Mouse (Mus musculus): ENCODE data around the gene Tsku. TPM values are rescaled to one million over a fixed set of nuclear protein-coding genes. Genes with fewer than 3 reads are reported as not detected.
A peak's percentile ranks its signal among the peaks of the same experiment; 100 is the strongest.

Gene Tsku
- polyA plus RNA-seq, 1 experiment, result 17.5 TPM

DNA sequence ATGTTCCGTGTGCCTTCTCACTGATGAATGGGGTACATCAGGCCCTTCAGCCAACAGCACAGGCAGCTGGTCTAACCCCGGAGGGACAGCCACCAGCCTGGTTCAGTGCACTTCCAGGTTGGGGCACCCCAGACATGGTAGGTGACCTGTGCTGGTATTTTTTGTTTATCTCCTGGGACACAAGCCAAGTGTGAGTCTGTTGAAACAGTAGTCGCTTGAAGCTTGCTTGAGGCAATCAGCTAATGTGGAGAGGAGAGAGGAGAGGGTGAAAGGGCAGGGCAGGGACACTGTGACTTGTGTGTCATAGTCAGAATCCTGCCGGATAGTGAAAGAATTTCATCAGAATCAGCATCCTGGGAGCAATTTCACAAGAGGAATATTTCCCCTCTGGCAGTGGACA, 22.2 kb upstream of the Tsku start:
- H3K36me3 ChIP-seq (ENCODE audit: control insufficient read depth, insufficient read depth, low read length, poor library complexity, severe bottlenecking), result no peaks in the 10 kb centered on the region
- TF ChIP-seq POLR2A (IDR thresholded peaks at IDR 0.05; ENCODE audit: insufficient read depth, low read length), result no peak
- TF ChIP-seq EP300 (IDR thresholded peaks at IDR 0.05; ENCODE audit: insufficient read depth, low read depth, low read length), result no peak
- TF ChIP-seq CTCF (IDR thresholded peaks at IDR 0.05; ENCODE audit: low read depth, low read length), result no peak
- H3K4me3 ChIP-seq (ENCODE audit: low read depth, low read length), result no peak overlapping the region
- no peak overlapping the region for H3K27ac ChIP-seq (ENCODE audit: insufficient read depth, low read length)
- no peak overlapping the region for H3K9ac ChIP-seq (ENCODE audit: low read depth, poor library complexity, severe bottlenecking)
- H3K4me1 ChIP-seq (ENCODE audit: control insufficient read depth, insufficient read depth, low read length), result no peaks in the 10 kb centered on the region
- no peaks in the 10 kb centered on the region for H3K9me3 ChIP-seq (replicated peaks; ENCODE audit: control insufficient read depth, insufficient read depth, low read length, poor library complexity, severe bottlenecking)
- H3K27me3 ChIP-seq (ENCODE audit: control insufficient read depth, insufficient read depth, low read length, poor library complexity, severe bottlenecking), result no peaks in the 10 kb centered on the region

DNA sequence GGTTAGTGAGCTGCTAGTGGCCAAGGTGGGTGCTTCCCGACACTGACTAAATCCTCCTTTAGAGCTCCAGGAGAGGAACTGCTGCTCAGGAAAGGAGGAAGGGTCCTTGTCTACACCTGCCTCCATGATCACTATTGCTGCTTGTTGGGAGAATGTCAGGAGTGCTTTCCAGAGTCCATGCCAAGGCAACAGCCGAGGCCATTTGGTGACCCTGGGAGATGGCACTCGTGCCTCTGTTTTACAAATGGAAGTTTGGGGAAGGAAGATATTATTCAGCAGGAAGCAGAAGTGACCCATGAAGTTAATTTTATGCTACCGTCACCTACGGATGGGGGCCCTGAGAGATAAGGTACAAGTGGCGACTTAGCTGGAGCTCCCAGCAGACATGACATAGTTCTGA, 21.7 kb upstream of the Tsku start:
- Histone ChIP-seq H3K9ac (ENCODE audit: low read depth, poor library complexity, severe bottlenecking) (no peak overlapping the region), H3K4me3 (ENCODE audit: low read depth, low read length) (no peak overlapping the region), H3K27me3 (ENCODE audit: control insufficient read depth, insufficient read depth, low read length, poor library complexity, severe bottlenecking) (no peaks in the 10 kb centered on the region), H3K9me3 (replicated peaks; ENCODE audit: control insufficient read depth, insufficient read depth, low read length, poor library complexity, severe bottlenecking) (no peaks in the 10 kb centered on the region), H3K36me3 (ENCODE audit: control insufficient read depth, insufficient read depth, low read length, poor library complexity, severe bottlenecking) (no peaks in the 10 kb centered on the region), H3K4me1 (ENCODE audit: control insufficient read depth, insufficient read depth, low read length) (no peaks in the 10 kb centered on the region), H3K27ac (ENCODE audit: insufficient read depth, low read length) (no peak overlapping the region)
- TF ChIP-seq EP300 (IDR thresholded peaks at IDR 0.05; ENCODE audit: insufficient read depth, low read depth, low read length) (no peak), CTCF (IDR thresholded peaks at IDR 0.05; ENCODE audit: low read depth, low read length) (no peak), POLR2A (IDR thresholded peaks at IDR 0.05; ENCODE audit: insufficient read depth, low read length) (no peak)

DNA sequence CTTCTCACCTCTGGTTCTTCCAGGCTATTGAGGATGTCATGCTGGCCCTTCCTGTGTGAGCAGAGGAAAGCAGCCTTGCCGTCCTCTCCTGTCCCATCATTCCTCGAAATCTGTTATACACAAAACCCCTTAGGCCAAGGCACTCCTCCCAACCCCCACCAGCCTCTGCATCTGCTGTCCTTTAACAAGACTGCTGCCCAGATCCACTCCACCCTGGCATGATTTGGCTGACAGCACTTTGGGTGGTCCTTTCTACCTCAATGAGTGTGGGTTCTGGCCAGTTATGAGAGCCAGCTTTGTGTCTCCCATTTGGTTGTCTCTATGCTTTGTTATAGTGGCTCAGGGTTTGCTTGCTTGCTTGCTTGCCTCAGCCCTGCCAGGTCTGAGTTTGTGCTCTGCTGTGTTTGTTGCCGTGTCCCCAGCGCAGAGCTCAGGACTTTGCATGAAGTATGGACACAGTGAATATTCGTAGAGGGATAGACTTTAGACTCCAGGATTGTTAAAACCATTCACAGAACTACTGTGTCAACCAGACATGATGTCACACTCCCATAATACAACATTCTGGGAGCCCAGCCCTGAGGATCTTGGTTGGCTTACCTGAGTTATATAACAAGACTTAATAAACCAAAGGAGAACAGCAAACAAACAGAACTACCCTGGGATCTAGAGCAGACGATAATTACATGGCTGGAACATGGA, 19.2 kb upstream of the Tsku start:
- Histone ChIP-seq H3K36me3 (ENCODE audit: control insufficient read depth, insufficient read depth, low read length, poor library complexity, severe bottlenecking) (no peaks in the 10 kb centered on the region), H3K27me3 (ENCODE audit: control insufficient read depth, insufficient read depth, low read length, poor library complexity, severe bottlenecking) (no peaks in the 10 kb centered on the region), H3K27ac (ENCODE audit: insufficient read depth, low read length) (no peak overlapping the region), H3K4me1 (ENCODE audit: control insufficient read depth, insufficient read depth, low read length) (no peaks in the 10 kb centered on the region), H3K9ac (ENCODE audit: low read depth, poor library complexity, severe bottlenecking) (no peak overlapping the region), H3K9me3 (replicated peaks; ENCODE audit: control insufficient read depth, insufficient read depth, low read length, poor library complexity, severe bottlenecking) (no peaks in the 10 kb centered on the region), H3K4me3 (ENCODE audit: low read depth, low read length) (no peak overlapping the region)
- TF ChIP-seq EP300 (IDR thresholded peaks at IDR 0.05; ENCODE audit: insufficient read depth, low read depth, low read length) (no peak), CTCF (IDR thresholded peaks at IDR 0.05; ENCODE audit: low read depth, low read length) (no peak), POLR2A (IDR thresholded peaks at IDR 0.05; ENCODE audit: insufficient read depth, low read length) (no peak)

DNA sequence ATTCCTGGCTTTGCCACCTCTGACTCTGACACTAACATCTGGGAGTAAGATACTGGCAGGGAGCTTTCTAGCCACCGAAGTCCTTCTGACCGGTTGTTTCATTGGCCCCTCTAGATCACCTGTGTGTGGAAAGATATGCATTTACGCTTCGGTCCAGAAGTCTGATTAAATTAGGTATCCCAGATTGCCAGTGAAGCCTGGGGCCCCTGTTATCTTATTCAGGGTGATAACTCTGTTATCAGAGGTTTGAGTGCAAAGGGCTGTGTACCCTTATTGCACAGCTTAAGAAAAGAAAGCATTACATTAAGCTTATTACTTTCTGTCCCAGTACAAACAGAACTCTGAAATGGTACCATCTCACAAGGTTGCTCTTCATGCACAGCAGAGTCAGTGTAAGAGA, 18.1 kb upstream of the Tsku start:
- H3K9ac ChIP-seq (ENCODE audit: low read depth, poor library complexity, severe bottlenecking), result no peak overlapping the region
- H3K4me3 ChIP-seq (ENCODE audit: low read depth, low read length), result no peak overlapping the region
- no peaks in the 10 kb centered on the region for H3K4me1 ChIP-seq (ENCODE audit: control insufficient read depth, insufficient read depth, low read length)
- no peak overlapping the region for H3K27ac ChIP-seq (ENCODE audit: insufficient read depth, low read length)
- no peaks in the 10 kb centered on the region for H3K27me3 ChIP-seq (ENCODE audit: control insufficient read depth, insufficient read depth, low read length, poor library complexity, severe bottlenecking)
- H3K36me3 ChIP-seq (ENCODE audit: control insufficient read depth, insufficient read depth, low read length, poor library complexity, severe bottlenecking), result no peaks in the 10 kb centered on the region
- no peak for TF ChIP-seq CTCF (IDR thresholded peaks at IDR 0.05; ENCODE audit: low read depth, low read length)
- TF ChIP-seq POLR2A (IDR thresholded peaks at IDR 0.05; ENCODE audit: insufficient read depth, low read length), result no peak
- H3K9me3 ChIP-seq (replicated peaks; ENCODE audit: control insufficient read depth, insufficient read depth, low read length, poor library complexity, severe bottlenecking), result no peaks in the 10 kb centered on the region

DNA sequence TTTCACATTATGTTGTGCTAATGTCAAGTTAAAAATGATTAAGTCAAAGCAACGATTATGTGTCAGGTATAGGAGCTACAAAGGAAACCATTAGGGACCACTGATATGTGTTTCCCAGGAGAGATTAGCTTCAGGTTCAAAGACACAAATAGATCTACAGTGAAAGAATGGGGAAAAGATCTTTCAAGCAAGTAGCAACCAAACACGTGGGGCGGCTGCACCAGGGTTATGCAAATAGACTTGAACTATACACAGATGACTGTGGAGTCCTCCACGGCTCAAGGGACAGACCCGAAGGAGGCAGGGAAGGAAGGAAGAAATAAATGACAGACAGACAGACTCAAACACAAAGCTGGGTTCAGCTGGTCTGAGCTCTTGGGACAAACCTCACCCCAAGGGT, 16.1 kb upstream of the Tsku start:
- H3K4me1 ChIP-seq (ENCODE audit: control insufficient read depth, insufficient read depth, low read length), result no peaks in the 10 kb centered on the region
- H3K27me3 ChIP-seq (ENCODE audit: control insufficient read depth, insufficient read depth, low read length, poor library complexity, severe bottlenecking), result no peaks in the 10 kb centered on the region
- no peaks in the 10 kb centered on the region for H3K36me3 ChIP-seq (ENCODE audit: control insufficient read depth, insufficient read depth, low read length, poor library complexity, severe bottlenecking)
- H3K9ac ChIP-seq (ENCODE audit: low read depth, poor library complexity, severe bottlenecking), result no peak overlapping the region
- no peaks in the 10 kb centered on the region for H3K9me3 ChIP-seq (replicated peaks; ENCODE audit: control insufficient read depth, insufficient read depth, low read length, poor library complexity, severe bottlenecking)
- H3K4me3 ChIP-seq (ENCODE audit: low read depth, low read length), result no peak overlapping the region
- H3K27ac ChIP-seq (ENCODE audit: insufficient read depth, low read length), result no peak overlapping the region
- TF ChIP-seq EP300 (IDR thresholded peaks at IDR 0.05; ENCODE audit: insufficient read depth, low read depth, low read length) (no peak), POLR2A (IDR thresholded peaks at IDR 0.05; ENCODE audit: insufficient read depth, low read length) (no peak), CTCF (IDR thresholded peaks at IDR 0.05; ENCODE audit: low read depth, low read length) (no peak)

DNA sequence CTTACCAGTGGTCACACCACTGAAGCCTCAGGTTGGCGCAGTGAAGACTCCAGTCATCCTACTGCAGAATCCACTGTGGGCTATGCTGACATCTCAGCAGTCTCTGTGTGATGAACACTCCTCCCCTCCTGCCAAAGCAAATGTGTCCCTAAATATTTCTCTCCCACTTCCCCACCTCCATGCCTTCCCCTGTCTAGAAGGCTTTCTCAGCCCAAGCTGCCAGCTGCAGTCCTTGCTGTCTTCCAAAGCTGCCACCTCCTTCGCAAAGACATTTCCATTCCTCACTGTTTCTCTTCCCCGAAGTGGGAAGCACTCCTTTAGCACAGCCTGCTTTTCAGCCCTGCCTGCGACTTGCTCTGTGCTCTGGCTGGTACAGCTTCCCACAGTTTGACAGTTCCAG, 10.0 kb upstream of the Tsku start:
- Histone ChIP-seq H3K27ac (ENCODE audit: insufficient read depth, low read length) (0 out of 2 replicates have a peak overlapping the region, but pooled peaks have one; percentile 1), H3K4me3 (ENCODE audit: low read depth, low read length) (no peak overlapping the region), H3K36me3 (ENCODE audit: control insufficient read depth, insufficient read depth, low read length, poor library complexity, severe bottlenecking) (no peaks in the 10 kb centered on the region), H3K9ac (ENCODE audit: low read depth, poor library complexity, severe bottlenecking) (no peak overlapping the region), H3K27me3 (ENCODE audit: control insufficient read depth, insufficient read depth, low read length, poor library complexity, severe bottlenecking) (no peaks in the 10 kb centered on the region), H3K4me1 (ENCODE audit: control insufficient read depth, insufficient read depth, low read length) (peaks cover 1% of the 10 kb centered on the region), H3K9me3 (replicated peaks; ENCODE audit: control insufficient read depth, insufficient read depth, low read length, poor library complexity, severe bottlenecking) (no peaks in the 10 kb centered on the region)
- no peak for TF ChIP-seq CTCF (IDR thresholded peaks at IDR 0.05; ENCODE audit: low read depth, low read length)
- no peak for TF ChIP-seq POLR2A (IDR thresholded peaks at IDR 0.05; ENCODE audit: insufficient read depth, low read length)
- no peak for TF ChIP-seq EP300 (IDR thresholded peaks at IDR 0.05; ENCODE audit: insufficient read depth, low read depth, low read length)

Measured in ES-Bruce4 (cell line).